12 mouse cellular contexts compared by ENCODE assay signal in genomic region chr17:18968371-18969275, GRCm38 (mm10). TPM values are rescaled to one million over a fixed set of nuclear protein-coding genes. Genes with fewer than 3 reads are reported as not detected.
A peak's percentile ranks its signal among the peaks of the same experiment; 100 is the strongest.
DNase-seq lines count a peak whose midpoint lies in the region; ATAC-seq lines count a peak whose summit lies in the region.
"Had no signal": no experiment of that assay in that cellular context is flagged by ENCODE, and none has a peak within 500 bp of the region (broad histone marks: within the 10 kb centered on the region; RNA-seq: fewer than 3 reads in every experiment).

No protein-coding gene starts in this region.

- ATAC-seq in CD4-positive, CD25-positive, alpha-beta regulatory T cell, adult 4 months: peak; percentile 87
- peak; percentile 98 for ATAC-seq in common myeloid progenitor, adult 5-6 weeks (replicated peaks; ENCODE audit: low read depth, poor library complexity, severe bottlenecking)
- ATAC-seq in neutrophil, adult 5-6 weeks (ENCODE audit: extremely low read depth, insufficient number of reproducible peaks, low FRiP score, poor library complexity, severe bottlenecking): peak; percentile 99

- peak; percentile 1 for DNase-seq in lung, postnatal 36 days
- no peak for DNase-seq in lung, postnatal 4 days
- no peak for DNase-seq in gastrocnemius, postnatal 4 days (ENCODE audit: low spot score in 2 of 2)
- no peak for DNase-seq in urinary bladder, postnatal 36 days (ENCODE audit: low spot score in 2 of 2)
- DNase-seq: cerebellum, adult 9-11 months; kidney, adult 18-20 months; kidney, postnatal 4 days had no signal

RNA-seq across cellular contexts. Expression of gene Vmn2r97, which starts 54.5 kb away (rescaled TPM):
- polyA plus RNA-seq in CD4-positive, CD25-positive, alpha-beta regulatory T cell, adult 4 months (2017; shearing (Covaris generic)): 1 to 10 TPM; 4.2 to 7.0 TPM
- total RNA-seq in common myeloid progenitor, adult 5-6 weeks (2017): not detected in 2 replicates
- under 0.01 and 0.23 TPM in 2 replicates for total RNA-seq in neutrophil, adult 5-6 weeks (2017)
- total RNA-seq in gastrocnemius, postnatal 4 days (2021): under 1 TPM in 1 of 2 experiments, not detected in 1; 0.08 TPM
- polyA plus RNA-seq: hindbrain, embryonic 13.5 days; macrophage had no signal
